Mouse (Mus musculus) liver, embryonic 14.5 days (tissue): ENCODE measurements around the gene Apod. TPM values are rescaled to one million over a fixed set of nuclear protein-coding genes. Genes with fewer than 3 reads are reported as not detected.

Source experiments
- ATAC-seq: fragments of 200-750 bp; cut with Nextera tagmentation; 2 replicates; pipeline ENCODE4 v1.8.0; 2017; ENCODE audit warnings: moderate number of reproducible peaks, mild to moderate bottlenecking, moderate library complexity; ENCODE audit not compliant: insufficient read depth
- DNase-seq, 3 experiments: peaks; one replicate each; pipeline ENCODE4 v3.0.0-alpha.2; 2012 to 2013; ENCODE audit warnings: low read depth in 3 of 3, low spot score in 3 of 3
- H3K27ac ChIP-seq: fragments of 300-500 bp; sonication (generic); 2 replicates; pipeline ENCODE4 v1.5.1; 2014; ENCODE audit warnings: moderate library complexity, mild to moderate bottlenecking, control low read depth, inconsistent platforms
- H3K27me3 ChIP-seq: fragments of 300-500 bp; sonication (generic); 2 replicates; pipeline ENCODE4 v1.6.1; 2014; ENCODE audit warnings: mild to moderate bottlenecking, low read length, moderate library complexity; ENCODE audit not compliant: control insufficient read depth, insufficient read depth
- H3K36me3 ChIP-seq: fragments of 300-500 bp; sonication (generic); replicated peaks from 2 replicates; pipeline ENCODE4 v1.6.1; 2014; ENCODE audit warnings: low read depth; ENCODE audit not compliant: control insufficient read depth, insufficient read depth
- H3K4me1 ChIP-seq, 2 experiments: fragments of 200-500 bp in 1 of 2; fragments of 300-500 bp in 1 of 2; sonication (generic) in 1 of 2; replicated peaks; 2 replicates each; pipeline ENCODE4 v1.6.1; 2012 to 2014; ENCODE audit warnings: antibody characterized with exemption in 1 of 2, inconsistent platforms in 1 of 2, low read length in 1 of 2; ENCODE audit not compliant: control insufficient read depth in 2 of 2, insufficient read depth in 2 of 2
- H3K4me2 ChIP-seq: fragments of 300-500 bp; sonication (generic); 2 replicates; pipeline ENCODE4 v1.6.1; 2014; ENCODE audit warnings: low read depth, mild to moderate bottlenecking, control low read depth, moderate library complexity
- H3K4me3 ChIP-seq, 2 experiments: fragments of 200-500 bp in 1 of 2; fragments of 300-500 bp in 1 of 2; sonication (generic) in 1 of 2; 2 replicates each; pipeline ENCODE4 v1.5.1; 2012 to 2014; ENCODE audit warnings: low read depth in 2 of 2, low read length in 2 of 2, mild to moderate bottlenecking in 2 of 2, control low read depth in 1 of 2, inconsistent platforms in 1 of 2, moderate library complexity in 1 of 2; ENCODE audit not compliant: insufficient read depth in 1 of 2
- H3K9ac ChIP-seq: fragments of 300-500 bp; sonication (generic); replicated peaks from 2 replicates; pipeline ENCODE4 v1.6.1; 2014; ENCODE audit warnings: mild to moderate bottlenecking, control low read depth, moderate library complexity
- H3K9me3 ChIP-seq: fragments of 300-500 bp; sonication (generic); 2 replicates; pipeline ENCODE4 v1.6.1; 2016; ENCODE audit warnings: low read length, mixed read lengths; ENCODE audit not compliant: control insufficient read depth
- CTCF ChIP-seq: IDR thresholded peaks from 2 replicates; pipeline ENCODE4 v1.5.1; 2016; ENCODE audit warnings: antibody characterized with exemption, low read depth, control low read depth
- EP300 ChIP-seq: IDR thresholded peaks from 2 replicates; pipeline ENCODE4 v1.6.1; 2016; ENCODE audit warnings: antibody characterized with exemption, low read depth
- WGBS: fragments of 180-500 bp; shearing (Covaris S2); extraction: QIAGEN DNeasy Blood & Tissue Kit; methylation state at CpG from one replicate; pipeline ENCODE4 v1.1.7; 2014; ENCODE audit not compliant: insufficient replicate concordance; 5-methylcytosine and 5-hydroxymethylcytosine counted together
- polyA plus RNA-seq, 2 experiments: library from polyadenylated mRNA; depleted of rRNA in 1 of 2; stranded (reverse) in 1 of 2; unstranded in 1 of 2; fragments of >200 nt; fragmentation: Nextera tagmentation in 1 of 2; extraction: Ambion mirVana in 1 of 2; gene quantifications; 2 replicates each; pipeline versions ENCODE4 v1.2.1 to v1.2.3; 2012 to 2014

Gene Apod
- polyA plus RNA-seq, 2 experiments, result 0.11 TPM; not detected in 1

DNA sequence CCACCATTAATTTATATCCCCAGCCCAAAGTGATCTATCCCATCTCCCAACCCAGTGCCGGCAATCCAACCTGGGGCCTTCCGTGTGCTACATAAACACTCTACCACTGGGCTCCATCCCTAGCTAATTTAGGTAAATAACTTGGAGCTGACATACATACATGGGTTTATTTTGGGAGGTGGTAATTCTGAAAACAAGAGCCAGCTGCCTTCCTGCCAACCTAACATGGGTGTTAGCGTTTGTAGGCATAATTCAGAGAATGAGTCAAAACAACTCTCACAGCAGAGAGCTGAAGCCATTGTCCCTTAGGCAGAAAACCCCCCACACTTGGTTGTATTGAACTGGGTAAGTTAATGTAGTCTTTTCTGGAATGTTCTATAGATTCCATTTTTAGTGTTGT, 26.9 kb downstream of the Apod start:
- Histone ChIP-seq H3K36me3 (no peaks in the 10 kb centered on the region), H3K4me2 (no peak overlapping the region), H3K27me3 (no peaks in the 10 kb centered on the region), H3K27ac (no peak overlapping the region), H3K9ac (no peak overlapping the region), H3K4me1 (0 out of 4 replicates have a peak, but pooled peaks cover 0 to 2% of the 10 kb centered on the region in 2 experiments), H3K4me3 (no peak overlapping the region), H3K9me3 (no peaks in the 10 kb centered on the region)
- 70% methylated on average over 3 of the region's 3 CpGs for WGBS
- ATAC-seq (no peak), DNase-seq (no peak)
- no peak for TF ChIP-seq CTCF
- no peak for TF ChIP-seq EP300

DNA sequence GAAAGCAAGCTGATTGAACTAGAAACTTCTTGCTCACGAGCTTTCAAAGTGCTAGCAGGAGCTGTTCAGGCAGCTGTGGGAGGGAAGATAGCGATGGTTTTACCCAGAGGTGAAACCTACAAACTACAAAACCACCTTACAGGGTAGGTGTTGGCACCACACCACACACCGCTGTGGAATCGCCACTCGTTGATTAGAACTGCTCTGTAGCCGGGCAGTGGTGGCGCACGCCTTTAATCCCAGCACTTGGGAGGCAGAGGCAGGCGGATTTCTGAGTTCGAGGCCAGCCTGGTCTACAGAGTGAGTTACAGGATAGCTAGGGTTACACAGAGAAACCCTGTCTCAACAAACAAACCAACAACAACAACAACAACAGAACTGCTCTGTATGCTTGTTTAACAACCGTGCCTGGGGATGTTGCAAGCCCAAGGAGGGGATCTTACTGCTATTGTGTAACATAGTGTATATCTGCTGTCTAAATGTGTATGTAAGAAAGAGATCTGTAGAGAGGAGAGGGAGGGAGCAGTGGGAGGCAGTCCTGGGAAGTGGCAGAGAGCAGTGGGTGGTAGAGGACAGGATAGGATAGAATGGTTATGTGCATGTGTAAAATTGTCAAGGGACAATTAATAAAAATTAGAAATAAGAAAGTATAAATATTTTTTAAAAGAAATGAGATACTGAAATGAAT, 27.7 kb downstream of the Apod start:
- Histone ChIP-seq H3K4me2 (no peak overlapping the region), H3K27ac (no peak overlapping the region), H3K9ac (no peak overlapping the region), H3K4me1 (0 out of 4 replicates have a peak, but pooled peaks cover 0 to 2% of the 10 kb centered on the region in 2 experiments), H3K27me3 (no peaks in the 10 kb centered on the region), H3K4me3 (no peak overlapping the region), H3K9me3 (no peaks in the 10 kb centered on the region), H3K36me3 (no peaks in the 10 kb centered on the region)
- ATAC-seq (no peak), DNase-seq (no peak)
- 62% methylated on average over 11 of the region's 11 CpGs for WGBS
- TF ChIP-seq CTCF (no peak), EP300 (no peak)

DNA sequence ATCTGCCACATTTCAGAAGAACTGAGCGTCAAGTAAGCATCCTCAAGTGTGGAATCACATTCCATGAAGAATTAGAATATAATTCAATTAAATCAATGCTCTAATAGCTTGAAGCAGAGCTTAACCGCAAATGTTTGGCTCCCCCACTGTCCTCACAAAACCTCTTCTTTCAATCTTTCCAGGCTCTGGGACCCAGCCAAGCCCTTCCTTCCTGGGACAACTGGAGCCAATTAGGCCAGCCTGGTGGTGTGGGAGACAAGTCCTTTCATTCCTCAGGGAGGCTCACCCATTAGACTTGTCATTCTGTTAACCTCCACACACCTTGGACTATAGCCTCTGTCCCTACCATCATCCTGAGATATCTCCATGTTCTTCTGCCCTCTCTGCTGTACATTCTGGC, 32.6 kb downstream of the Apod start:
- ATAC-seq, result no peak
- Histone ChIP-seq H3K36me3 (no peaks in the 10 kb centered on the region), H3K4me3 (no peak overlapping the region), H3K9ac (no peak overlapping the region), H3K27ac (no peak overlapping the region), H3K4me2 (no peak overlapping the region), H3K27me3 (no peaks in the 10 kb centered on the region), H3K4me1 (no peaks in the 10 kb centered on the region), H3K9me3 (no peaks in the 10 kb centered on the region)
- DNase-seq, result no peak
- no peak for TF ChIP-seq CTCF
- TF ChIP-seq EP300, result no peak
- 74% methylated on average over 2 of the region's 2 CpGs for WGBS

DNA sequence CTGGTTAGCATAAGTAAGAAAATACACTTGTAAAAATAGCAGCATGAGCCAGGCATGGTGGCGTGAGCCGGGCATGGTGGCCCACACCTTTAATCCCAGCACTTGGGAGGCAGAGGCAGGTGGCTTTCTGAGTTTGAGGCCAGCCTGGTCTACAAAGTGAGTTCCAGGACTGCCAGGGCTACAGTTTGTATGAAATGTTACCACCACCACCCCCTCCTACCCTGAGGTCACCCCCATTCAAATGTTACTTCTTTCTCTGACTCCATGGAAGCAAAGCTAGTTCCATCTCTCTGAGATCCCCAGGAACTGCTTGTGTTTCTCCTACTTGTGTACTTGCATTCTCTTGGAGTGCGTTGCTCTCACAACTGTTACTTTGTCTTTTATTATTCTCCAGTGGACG, 34.4 kb downstream of the Apod start:
- H3K9ac ChIP-seq, result no peak overlapping the region
- H3K4me3 ChIP-seq, result no peak overlapping the region
- DNase-seq (no peak), ATAC-seq (no peak)
- H3K4me1 ChIP-seq, result peaks cover 3 to 4% of the 10 kb centered on the region in 2 experiments
- H3K4me2 ChIP-seq, result no peak overlapping the region
- no peaks in the 10 kb centered on the region for H3K9me3 ChIP-seq
- WGBS, result 80% methylated on average over 4 of the region's 4 CpGs
- TF ChIP-seq EP300 (no peak), CTCF (no peak)
- no peaks in the 10 kb centered on the region for H3K36me3 ChIP-seq
- no peak overlapping the region for H3K27ac ChIP-seq
- H3K27me3 ChIP-seq, result no peaks in the 10 kb centered on the region

DNA sequence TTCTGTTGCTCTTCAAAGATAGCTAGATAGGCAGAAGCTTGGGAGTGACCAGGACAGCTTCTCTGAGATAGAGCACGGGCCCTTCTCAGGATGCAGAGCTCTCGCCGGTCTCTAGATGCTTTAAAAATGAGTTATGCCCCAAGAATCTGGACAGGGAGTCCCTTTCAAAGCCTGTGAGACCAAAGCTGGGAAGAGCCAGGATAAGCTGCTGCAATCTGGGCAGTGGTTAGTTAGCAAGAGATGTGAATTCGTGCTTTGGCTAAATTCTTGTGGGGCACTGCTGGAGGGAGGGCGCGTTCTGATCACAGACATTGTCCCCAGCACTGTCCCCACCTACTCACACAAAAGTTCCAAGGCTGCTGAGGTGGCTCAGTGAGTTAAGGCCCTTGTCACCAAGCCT, 36.0 kb downstream of the Apod start:
- no peak for DNase-seq
- no peak overlapping the region for H3K4me2 ChIP-seq

More for the DNA sequence above, 36.0 kb downstream of the Apod start:
- 64% methylated on average over 6 of the region's 6 CpGs for WGBS
- Histone ChIP-seq H3K9me3 (no peaks in the 10 kb centered on the region), H3K4me3 (no peak overlapping the region), H3K27me3 (no peaks in the 10 kb centered on the region), H3K36me3 (no peaks in the 10 kb centered on the region), H3K9ac (no peak overlapping the region), H3K27ac (no peak overlapping the region), H3K4me1 (peaks cover 5 to 6% of the 10 kb centered on the region in 2 experiments)
- TF ChIP-seq EP300 (no peak), CTCF (no peak)
- no peak for ATAC-seq
